Mouse (Mus musculus): Measurements from ENCODE around the gene Dguok. TPM values are rescaled to one million over a fixed set of nuclear protein-coding genes. Genes with fewer than 3 reads are reported as not detected.
A peak's percentile ranks its signal among the peaks of the same experiment; 100 is the strongest.

The Dguok gene
- 64.7 and 67.5 TPM in 2 replicates for polyA plus RNA-seq (2014; fragmentation: Nextera tagmentation; extraction: Ambion mirVana)

DNA sequence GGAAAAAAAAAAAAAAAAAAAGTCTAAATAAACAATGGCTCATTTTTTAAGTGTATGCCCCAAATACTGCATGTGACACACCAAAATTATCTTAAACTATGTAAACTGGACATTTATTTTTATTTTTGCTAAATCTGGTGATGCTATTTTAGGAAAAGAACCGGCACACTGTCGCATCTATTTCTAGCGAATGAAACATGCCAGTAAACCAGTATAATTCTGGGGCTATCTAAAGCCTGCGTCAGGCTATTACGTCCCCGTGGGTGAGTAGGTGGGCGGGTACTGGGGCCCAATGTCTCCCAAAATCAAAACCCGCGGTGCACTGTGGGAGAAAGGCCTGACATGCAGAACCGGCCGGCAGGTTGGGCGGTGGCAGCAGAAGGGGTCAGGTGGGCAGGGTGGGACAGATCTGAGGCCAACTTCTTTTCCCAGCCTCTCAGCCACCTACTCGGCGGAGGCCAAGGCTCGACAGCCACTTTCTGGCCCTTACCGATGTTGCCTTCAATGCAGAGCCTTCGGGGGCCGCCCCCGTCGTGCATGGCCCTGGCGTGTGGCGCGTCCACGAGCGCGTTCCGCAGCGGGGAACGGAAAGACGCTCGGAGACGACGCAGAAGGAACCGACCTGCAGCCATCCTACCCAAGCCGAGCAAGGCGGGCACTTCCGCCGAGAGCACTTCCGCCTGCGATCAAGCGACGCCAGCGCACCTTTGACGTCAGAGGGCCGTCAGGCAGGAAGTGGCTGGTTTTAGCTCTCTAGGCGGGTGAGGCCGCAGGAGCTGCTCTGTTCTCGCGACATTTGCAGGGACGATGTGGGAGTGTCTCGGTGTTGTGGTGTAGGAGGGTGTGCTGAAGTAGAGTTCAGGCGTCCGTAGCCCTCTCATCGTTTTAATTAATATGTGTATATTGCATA, at the start of gene Dguok:
Dguok (minus strand) TSS at position 712 of the 910 bp plus-strand sequence.
- Histone ChIP-seq H3K36me3 (ENCODE audit: control insufficient read depth, insufficient read depth, low read length) (no peaks in the 10 kb centered on the region), H3K4me3 (ENCODE audit: low read depth, low read length) (peak within 1 kb of the TSS; percentile 72), H3K9ac (ENCODE audit: low read length) (peak within 1 kb of the TSS; percentile 78), H3K4me2 (ENCODE audit: low read depth, severe bottlenecking) (peak within 1 kb of the TSS; percentile 69), H3K27ac (replicated peaks; ENCODE audit: low read depth, low read length) (peak within 1 kb of the TSS; percentile 75), H3K4me1 (ENCODE audit: control insufficient read depth, insufficient read depth, low read length) (0 out of 2 replicates have a peak, but pooled peaks cover 10% of the 10 kb centered on the region), H3K9me3 (ENCODE audit: control insufficient read depth, low read length) (no peaks in the 10 kb centered on the region), H3K27me3 (ENCODE audit: control insufficient read depth, insufficient read depth, low read length) (no peaks in the 10 kb centered on the region)
- peak; percentile 98 for DNase-seq (ENCODE audit: low spot score)
- peak; percentile 99 for ATAC-seq (ENCODE audit: insufficient number of reproducible peaks, low FRiP score, low TSS enrichment, low read depth)
- under 1% methylated on average over 54 of the region's 54 CpGs for WGBS

DNA sequence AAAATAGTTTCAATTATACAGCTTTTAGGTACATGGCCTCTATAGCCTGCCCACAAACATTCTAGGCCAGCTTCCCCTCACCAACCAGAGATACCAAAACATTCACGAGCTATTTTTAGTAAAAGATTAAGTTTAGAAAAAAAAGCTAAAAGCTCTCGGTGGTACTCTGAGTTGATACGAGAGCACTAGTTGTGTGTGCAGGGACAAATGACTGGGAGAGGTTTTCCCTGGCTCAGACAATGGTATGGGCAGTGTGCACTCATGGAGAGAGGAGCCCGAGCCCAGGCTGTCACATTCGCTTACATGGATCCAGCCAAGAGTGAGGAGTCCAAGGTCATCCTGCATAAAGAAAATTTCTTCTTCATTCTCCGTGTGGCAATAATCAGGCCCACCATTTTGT, 49.2 kb upstream of the Dguok start:
- Histone ChIP-seq H3K4me1 (ENCODE audit: control insufficient read depth, insufficient read depth, low read length) (no peaks in the 10 kb centered on the region), H3K9ac (ENCODE audit: low read length) (no peak overlapping the region), H3K27ac (replicated peaks; ENCODE audit: low read depth, low read length) (no peak overlapping the region), H3K36me3 (ENCODE audit: control insufficient read depth, insufficient read depth, low read length) (no peaks in the 10 kb centered on the region), H3K4me2 (ENCODE audit: low read depth, severe bottlenecking) (no peak overlapping the region), H3K27me3 (ENCODE audit: control insufficient read depth, insufficient read depth, low read length) (no peaks in the 10 kb centered on the region), H3K4me3 (ENCODE audit: low read depth, low read length) (no peak overlapping the region), H3K9me3 (ENCODE audit: control insufficient read depth, low read length) (no peaks in the 10 kb centered on the region)
- no peak for ATAC-seq (ENCODE audit: insufficient number of reproducible peaks, low FRiP score, low TSS enrichment, low read depth)
- no peak for DNase-seq (ENCODE audit: low spot score)
- 93% methylated on average over 6 of the region's 6 CpGs for WGBS

DNA sequence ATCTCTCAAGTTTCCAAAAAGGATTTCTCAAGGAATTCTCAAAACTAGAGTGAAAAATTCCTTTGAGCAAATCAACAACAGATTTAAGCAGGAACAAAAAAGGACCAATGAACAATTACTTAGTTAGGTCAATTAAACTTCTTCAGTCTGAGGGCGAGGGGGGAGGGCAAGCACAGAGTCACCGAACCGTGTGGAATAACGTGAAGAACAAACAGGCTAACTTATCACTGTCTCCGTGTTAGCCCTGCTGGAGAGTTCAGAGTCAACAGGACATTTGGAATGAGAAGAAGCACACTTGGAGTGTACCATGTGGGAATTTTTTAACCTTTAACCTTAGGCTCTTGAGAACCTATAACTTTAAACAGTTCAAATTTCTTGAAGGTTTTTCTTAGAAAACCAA, 41.6 kb upstream of the Dguok start:
- no peak overlapping the region for H3K9ac ChIP-seq (ENCODE audit: low read length)
- DNase-seq (ENCODE audit: low spot score), result no peak
- H3K4me1 ChIP-seq (ENCODE audit: control insufficient read depth, insufficient read depth, low read length), result no peaks in the 10 kb centered on the region
- ATAC-seq (ENCODE audit: insufficient number of reproducible peaks, low FRiP score, low TSS enrichment, low read depth), result no peak
- H3K27me3 ChIP-seq (ENCODE audit: control insufficient read depth, insufficient read depth, low read length), result no peaks in the 10 kb centered on the region
- no peak overlapping the region for H3K27ac ChIP-seq (replicated peaks; ENCODE audit: low read depth, low read length)
- WGBS, result 75% methylated on average over 5 of the region's 5 CpGs
- H3K4me2 ChIP-seq (ENCODE audit: low read depth, severe bottlenecking), result no peak overlapping the region
- H3K36me3 ChIP-seq (ENCODE audit: control insufficient read depth, insufficient read depth, low read length), result no peaks in the 10 kb centered on the region
- no peak overlapping the region for H3K4me3 ChIP-seq (ENCODE audit: low read depth, low read length)
- no peaks in the 10 kb centered on the region for H3K9me3 ChIP-seq (ENCODE audit: control insufficient read depth, low read length)

GRCm38 (mm10) chr6:83545778-83546177, 39.0 kb upstream of the Dguok start:
- no peak overlapping the region for H3K4me3 ChIP-seq (ENCODE audit: low read depth, low read length)
- H3K9ac ChIP-seq (ENCODE audit: low read length), result no peak overlapping the region
- no peaks in the 10 kb centered on the region for H3K36me3 ChIP-seq (ENCODE audit: control insufficient read depth, insufficient read depth, low read length)
- H3K4me2 ChIP-seq (ENCODE audit: low read depth, severe bottlenecking), result no peak overlapping the region
- H3K4me1 ChIP-seq (ENCODE audit: control insufficient read depth, insufficient read depth, low read length), result no peaks in the 10 kb centered on the region
- no peak for ATAC-seq (ENCODE audit: insufficient number of reproducible peaks, low FRiP score, low TSS enrichment, low read depth)
- H3K9me3 ChIP-seq (ENCODE audit: control insufficient read depth, low read length), result no peaks in the 10 kb centered on the region
- H3K27ac ChIP-seq (replicated peaks; ENCODE audit: low read depth, low read length), result no peak overlapping the region
- no peak for DNase-seq (ENCODE audit: low spot score)
- WGBS, result 81% methylated on average over 3 of the region's 3 CpGs
- no peaks in the 10 kb centered on the region for H3K27me3 ChIP-seq (ENCODE audit: control insufficient read depth, insufficient read depth, low read length)

- Histone ChIP-seq H3K4me3 (ENCODE audit: low read depth, low read length) (no peak overlapping the region), H3K36me3 (ENCODE audit: control insufficient read depth, insufficient read depth, low read length) (no peaks in the 10 kb centered on the region), H3K27me3 (ENCODE audit: control insufficient read depth, insufficient read depth, low read length) (no peaks in the 10 kb centered on the region), H3K9ac (ENCODE audit: low read length) (no peak overlapping the region), H3K27ac (replicated peaks; ENCODE audit: low read depth, low read length) (no peak overlapping the region), H3K4me2 (ENCODE audit: low read depth, severe bottlenecking) (no peak overlapping the region), H3K4me1 (ENCODE audit: control insufficient read depth, insufficient read depth, low read length) (no peaks in the 10 kb centered on the region), H3K9me3 (ENCODE audit: control insufficient read depth, low read length) (no peaks in the 10 kb centered on the region)
- WGBS, result 85% methylated on average over 11 of the region's 11 CpGs
- no peak for DNase-seq (ENCODE audit: low spot score)
- no peak for ATAC-seq (ENCODE audit: insufficient number of reproducible peaks, low FRiP score, low TSS enrichment, low read depth)
Measured at GRCm38 (mm10) chr6:83541756-83542456, 35.1 kb upstream of the Dguok start.

DNA sequence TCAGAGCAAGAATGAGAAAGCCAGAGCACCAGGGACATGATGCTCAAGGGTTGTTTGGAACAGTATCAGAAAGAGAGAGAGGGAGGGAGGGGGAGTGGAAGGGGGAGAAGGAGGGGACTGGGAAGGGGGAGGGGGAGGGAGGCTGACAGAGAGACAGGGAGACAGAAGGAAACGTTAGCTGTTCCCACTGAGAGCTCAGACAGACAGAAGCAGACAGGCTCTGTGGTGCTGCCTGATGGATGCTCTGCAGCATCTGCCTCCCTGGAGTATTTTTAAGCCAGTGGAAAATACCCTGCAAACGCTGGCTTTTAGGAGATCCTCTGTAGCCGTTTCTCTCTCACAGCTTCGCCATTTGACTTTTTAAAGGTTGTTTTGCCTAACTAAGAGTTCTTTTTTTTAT, 33.2 kb upstream of the Dguok start:
- Histone ChIP-seq H3K9ac (ENCODE audit: low read length) (no peak overlapping the region), H3K36me3 (ENCODE audit: control insufficient read depth, insufficient read depth, low read length) (no peaks in the 10 kb centered on the region), H3K9me3 (ENCODE audit: control insufficient read depth, low read length) (no peaks in the 10 kb centered on the region), H3K4me2 (ENCODE audit: low read depth, severe bottlenecking) (no peak overlapping the region), H3K4me1 (ENCODE audit: control insufficient read depth, insufficient read depth, low read length) (no peaks in the 10 kb centered on the region), H3K27ac (replicated peaks; ENCODE audit: low read depth, low read length) (no peak overlapping the region), H3K27me3 (ENCODE audit: control insufficient read depth, insufficient read depth, low read length) (no peaks in the 10 kb centered on the region), H3K4me3 (ENCODE audit: low read depth, low read length) (no peak overlapping the region)
- ATAC-seq (ENCODE audit: insufficient number of reproducible peaks, low FRiP score, low TSS enrichment, low read depth), result no peak
- DNase-seq (ENCODE audit: low spot score), result no peak
- WGBS, result 42% methylated on average over 4 of the region's 4 CpGs

DNA sequence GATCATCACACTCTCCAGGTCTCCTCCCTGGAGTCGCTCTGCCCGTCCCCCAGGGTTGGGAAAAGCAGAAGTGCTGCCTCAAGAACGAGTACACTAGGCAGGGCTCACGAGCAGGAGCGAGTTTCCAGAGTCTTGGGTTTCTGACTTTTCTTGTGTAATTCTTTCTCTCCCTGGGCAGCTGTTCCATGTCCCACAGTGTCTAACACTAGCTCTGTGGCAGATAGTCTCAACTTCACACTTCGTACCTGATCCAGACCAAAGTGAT, 30.0 kb upstream of the Dguok start:
- DNase-seq (ENCODE audit: low spot score) (no peak), ATAC-seq (ENCODE audit: insufficient number of reproducible peaks, low FRiP score, low TSS enrichment, low read depth) (no peak)
- Histone ChIP-seq H3K4me2 (ENCODE audit: low read depth, severe bottlenecking) (no peak overlapping the region), H3K9me3 (ENCODE audit: control insufficient read depth, low read length) (no peaks in the 10 kb centered on the region), H3K9ac (ENCODE audit: low read length) (no peak overlapping the region), H3K4me3 (ENCODE audit: low read depth, low read length) (no peak overlapping the region), H3K36me3 (ENCODE audit: control insufficient read depth, insufficient read depth, low read length) (no peaks in the 10 kb centered on the region), H3K27me3 (ENCODE audit: control insufficient read depth, insufficient read depth, low read length) (no peaks in the 10 kb centered on the region), H3K27ac (replicated peaks; ENCODE audit: low read depth, low read length) (0 out of 2 replicates have a peak overlapping the region, but pooled peaks have one; percentile 24), H3K4me1 (ENCODE audit: control insufficient read depth, insufficient read depth, low read length) (no peaks in the 10 kb centered on the region)
- 52% methylated on average over 6 of the region's 6 CpGs for WGBS

DNA sequence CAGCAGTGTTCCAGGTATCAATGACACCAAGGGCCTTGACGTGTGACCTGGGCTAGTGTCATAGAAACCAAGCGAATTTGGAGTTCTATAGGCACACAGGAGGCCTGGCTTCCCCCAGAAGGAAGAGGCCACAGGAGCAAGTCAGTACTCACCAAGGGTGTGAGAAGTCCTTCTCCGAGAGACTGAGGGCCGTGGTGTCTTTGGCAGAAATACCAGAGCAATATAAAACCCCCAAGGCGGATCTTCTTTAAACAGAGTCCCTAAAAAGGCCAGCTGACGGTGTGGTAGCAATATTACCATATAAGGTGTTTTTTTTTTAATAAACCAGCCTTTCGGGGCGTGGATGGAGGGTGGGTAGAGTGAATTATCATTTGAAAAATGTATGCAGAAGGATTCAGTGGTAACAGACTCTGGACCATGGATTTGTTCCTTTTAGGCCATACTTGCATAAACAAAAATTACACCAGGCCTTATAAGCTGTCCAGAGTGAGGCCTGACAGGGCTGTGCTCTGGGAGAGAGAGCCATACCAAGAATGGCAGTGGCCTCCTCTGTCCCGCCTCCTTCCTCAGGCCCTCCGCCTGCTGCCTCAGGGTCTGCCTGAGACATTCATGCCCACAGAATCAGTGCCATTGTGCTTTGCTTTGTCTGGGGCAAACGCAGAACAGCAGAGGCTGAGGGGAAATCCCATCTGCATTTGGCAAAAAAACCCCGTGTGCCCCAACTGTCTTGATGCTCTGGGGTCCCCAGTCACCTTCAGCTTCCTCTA, 29.4 kb upstream of the Dguok start, which contains the start of gene Actg2:
Actg2 (minus strand) TSS at position 238 of the 767 bp plus-strand sequence.
- H3K36me3 ChIP-seq (ENCODE audit: control insufficient read depth, insufficient read depth, low read length), result no peaks in the 10 kb centered on the region
- no peak within 1 kb of the TSS for H3K4me2 ChIP-seq (ENCODE audit: low read depth, severe bottlenecking)
- WGBS, result 71% methylated on average over 12 of the region's 12 CpGs
- H3K9ac ChIP-seq (ENCODE audit: low read length), result no peak within 1 kb of the TSS
- H3K27ac ChIP-seq (replicated peaks; ENCODE audit: low read depth, low read length), result 0 out of 2 replicates have a peak within 1 kb of the TSS, but pooled peaks have one; percentile 24
- peak; percentile 23 for DNase-seq (ENCODE audit: low spot score)
- H3K4me1 ChIP-seq (ENCODE audit: control insufficient read depth, insufficient read depth, low read length), result no peaks in the 10 kb centered on the region
- H3K9me3 ChIP-seq (ENCODE audit: control insufficient read depth, low read length), result no peaks in the 10 kb centered on the region
- no peak within 1 kb of the TSS for H3K4me3 ChIP-seq (ENCODE audit: low read depth, low read length)
- no peaks in the 10 kb centered on the region for H3K27me3 ChIP-seq (ENCODE audit: control insufficient read depth, insufficient read depth, low read length)
- ATAC-seq (ENCODE audit: insufficient number of reproducible peaks, low FRiP score, low TSS enrichment, low read depth), result no peak
